Mouse (Mus musculus) heart, postnatal 0 days (tissue): ENCODE measurements at regions not wholly inside any gene's neighbourhood (a gene's known extent, or its start where the extent isn't known, plus 50 kb on each side); places are given as distances from the start of the nearest gene placed in this dataset.

Experiments used
- ATAC-seq: fragments of 200-750 bp; cut with Nextera tagmentation; 2 replicates; pipeline ENCODE4 v1.8.0; 2017; ENCODE audit warnings: low read depth, moderate number of reproducible peaks, moderate library complexity; ENCODE audit not compliant: insufficient read depth
- DNase-seq: peaks from one replicate; pipeline ENCODE4 v3.0.0-alpha.2; 2016; ENCODE audit warnings: low spot score
- H3K27ac ChIP-seq: fragments of 300-500 bp; sonication (generic); 2 replicates; pipeline ENCODE4 v1.5.1; 2014; ENCODE audit warnings: low read depth, mild to moderate bottlenecking
- H3K27me3 ChIP-seq: fragments of 300-500 bp; sonication (generic); 2 replicates; pipeline ENCODE4 v1.6.1; 2014; ENCODE audit warnings: low read length, mixed read lengths; ENCODE audit not compliant: control insufficient read depth, insufficient read depth
- H3K36me3 ChIP-seq: fragments of 300-500 bp; sonication (generic); replicated peaks from 2 replicates; pipeline ENCODE4 v1.6.1; 2014; ENCODE audit warnings: low read length, mixed read lengths; ENCODE audit not compliant: control insufficient read depth, insufficient read depth
- H3K4me1 ChIP-seq: fragments of 300-500 bp; sonication (generic); 2 replicates; pipeline ENCODE4 v1.6.1; 2014; ENCODE audit warnings: antibody characterized with exemption; ENCODE audit not compliant: control insufficient read depth, insufficient read depth
- H3K4me2 ChIP-seq: fragments of 300-500 bp; sonication (generic); 2 replicates; pipeline ENCODE4 v1.6.1; 2014; ENCODE audit warnings: low read depth, mild to moderate bottlenecking, low read length, moderate library complexity
- H3K4me3 ChIP-seq: fragments of 300-500 bp; sonication (generic); 2 replicates; pipeline ENCODE4 v1.5.1; 2014; ENCODE audit warnings: low read depth, low read length
- H3K9ac ChIP-seq: fragments of 300-500 bp; sonication (generic); replicated peaks from 2 replicates; pipeline ENCODE4 v1.6.1; 2014; ENCODE audit warnings: low read depth, low read length, mixed read lengths
- H3K9me3 ChIP-seq: fragments of 300-500 bp; sonication (generic); replicated peaks from 2 replicates; pipeline ENCODE4 v1.6.1; 2016; ENCODE audit warnings: low read length; ENCODE audit not compliant: control insufficient read depth
- CTCF ChIP-seq: IDR thresholded peaks from 2 replicates; pipeline ENCODE4 v1.5.1; 2016; ENCODE audit warnings: antibody characterized with exemption, control low read depth, low read depth
- EP300 ChIP-seq: IDR thresholded peaks from 2 replicates; pipeline ENCODE4 v1.6.1; 2016; ENCODE audit warnings: antibody characterized with exemption, low read depth
- WGBS: fragments of 180-500 bp; shearing (Covaris S2); extraction: QIAGEN DNeasy Blood & Tissue Kit; methylation state at CpG from one replicate; pipeline ENCODE4 v1.1.7; 2014; 5-methylcytosine and 5-hydroxymethylcytosine counted together

DNA sequence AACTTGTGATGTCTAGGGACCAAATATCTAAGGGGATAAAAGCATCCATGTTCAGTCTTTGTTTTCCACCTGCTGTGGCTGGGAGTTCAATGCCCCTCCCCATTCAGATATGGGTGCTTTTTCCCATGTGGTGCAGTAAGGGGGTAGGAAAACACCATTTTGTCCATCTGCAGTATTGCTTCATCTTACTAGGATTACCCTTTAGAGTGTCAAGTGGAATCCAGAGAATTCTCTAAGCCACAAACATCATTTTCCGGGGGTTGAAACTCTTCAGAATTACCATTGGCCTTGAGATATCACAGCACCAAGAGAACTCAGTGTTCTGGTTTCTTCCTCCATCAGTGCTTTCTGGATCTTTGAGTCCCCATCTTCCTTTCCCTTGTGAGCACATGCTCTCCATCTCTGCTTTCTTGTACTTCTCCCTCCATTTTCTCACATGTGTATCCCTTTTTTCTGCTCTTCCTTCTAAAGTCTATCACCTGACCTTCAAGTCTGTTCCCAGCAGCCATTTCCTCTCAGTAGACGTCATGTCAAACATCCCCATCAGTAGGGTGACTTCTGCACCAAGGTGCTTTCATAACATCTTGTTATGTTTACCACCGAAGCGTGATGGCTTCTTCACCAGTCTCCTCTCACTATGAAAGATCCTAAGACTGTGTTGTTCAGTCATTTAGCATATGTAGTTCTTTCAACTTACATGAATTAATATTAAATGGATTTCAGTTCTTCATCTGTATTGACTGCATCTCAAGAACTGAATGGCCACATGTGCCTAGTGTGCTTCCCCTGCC, 431.6 kb upstream of the Ubash3b start:
- Histone ChIP-seq H3K4me2 (no peak overlapping the region), H3K27ac (no peak overlapping the region), H3K9ac (no peak overlapping the region), H3K36me3 (peaks cover 18% of the 10 kb centered on the region; the same call in 1 of the 2 replicates), H3K4me3 (no peak overlapping the region), H3K4me1 (peaks cover 40% of the 10 kb centered on the region), H3K9me3 (no peaks in the 10 kb centered on the region), H3K27me3 (no peaks in the 10 kb centered on the region)
- WGBS = 89% methylated on average over 4 of the region's 4 CpGs
- no peak for DNase-seq
- TF ChIP-seq CTCF (no peak), EP300 (no peak)
- ATAC-seq = no peak

DNA sequence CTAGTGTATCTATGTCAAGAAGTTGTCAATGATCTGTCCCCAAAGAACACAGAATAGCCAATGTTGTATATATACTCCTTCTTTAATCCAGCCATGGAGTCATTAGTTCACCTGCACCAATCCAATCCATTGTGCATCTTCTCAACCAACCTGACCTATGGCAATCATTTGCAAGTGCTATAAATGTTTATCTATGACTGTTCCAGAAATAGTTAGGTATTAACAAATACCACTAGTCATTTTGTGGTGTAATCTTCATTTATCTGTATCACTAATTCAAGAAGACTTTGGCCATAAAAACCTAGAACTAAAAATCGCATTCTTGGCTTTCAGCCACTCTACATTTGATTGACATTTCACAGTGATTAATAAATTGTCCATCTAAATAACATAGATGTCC, 430.6 kb upstream of the Ubash3b start:
- no peak overlapping the region for H3K9ac ChIP-seq

DNA sequence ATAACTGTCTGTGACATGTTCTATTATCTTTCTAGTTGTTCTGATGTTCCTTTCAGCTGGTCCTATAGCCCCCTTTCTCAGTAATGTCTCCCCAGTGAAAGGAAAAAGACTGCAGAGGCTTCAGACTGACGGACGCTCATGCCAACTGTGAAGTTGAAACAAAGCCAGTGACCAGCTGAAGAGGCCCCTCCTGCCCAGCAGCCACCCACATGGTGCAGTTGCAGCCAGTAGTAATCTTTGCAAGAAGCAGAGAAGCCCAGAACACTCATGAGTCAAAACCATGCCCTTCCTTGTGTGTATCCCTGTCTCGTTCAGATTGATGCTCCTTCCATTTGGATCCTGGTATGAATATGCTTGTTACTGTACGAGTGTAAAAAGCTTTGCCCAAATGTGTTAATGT, 428.7 kb upstream of the Ubash3b start:
- H3K27me3 ChIP-seq = no peaks in the 10 kb centered on the region
- ATAC-seq (peak; percentile 64; the same call in 1 of the 2 replicates), DNase-seq (peak; percentile 40)
- no peaks in the 10 kb centered on the region for H3K9me3 ChIP-seq
- peaks cover 28% of the 10 kb centered on the region for H3K4me1 ChIP-seq
- H3K4me3 ChIP-seq = no peak overlapping the region
- 49% methylated on average over 4 of the region's 4 CpGs for WGBS
- peaks cover 18% of the 10 kb centered on the region; the same call in 1 of the 2 replicates for H3K36me3 ChIP-seq
- H3K9ac ChIP-seq = no peak overlapping the region
- TF ChIP-seq CTCF = no peak
- no peak for TF ChIP-seq EP300
- no peak overlapping the region for H3K27ac ChIP-seq
- no peak overlapping the region for H3K4me2 ChIP-seq

More for the DNA sequence above, 430.6 kb upstream of the Ubash3b start:
- no peak overlapping the region for H3K4me3 ChIP-seq
- H3K36me3 ChIP-seq = peaks cover 18% of the 10 kb centered on the region; the same call in 1 of the 2 replicates
- no peaks in the 10 kb centered on the region for H3K27me3 ChIP-seq
- WGBS = 91% methylated on average over 1 of the region's 1 CpGs
- H3K9me3 ChIP-seq = no peaks in the 10 kb centered on the region
- TF ChIP-seq CTCF (no peak), EP300 (no peak)
- no peak overlapping the region for H3K27ac ChIP-seq
- no peak for DNase-seq
- H3K4me2 ChIP-seq = no peak overlapping the region
- no peak for ATAC-seq
- peaks cover 37% of the 10 kb centered on the region for H3K4me1 ChIP-seq

DNA sequence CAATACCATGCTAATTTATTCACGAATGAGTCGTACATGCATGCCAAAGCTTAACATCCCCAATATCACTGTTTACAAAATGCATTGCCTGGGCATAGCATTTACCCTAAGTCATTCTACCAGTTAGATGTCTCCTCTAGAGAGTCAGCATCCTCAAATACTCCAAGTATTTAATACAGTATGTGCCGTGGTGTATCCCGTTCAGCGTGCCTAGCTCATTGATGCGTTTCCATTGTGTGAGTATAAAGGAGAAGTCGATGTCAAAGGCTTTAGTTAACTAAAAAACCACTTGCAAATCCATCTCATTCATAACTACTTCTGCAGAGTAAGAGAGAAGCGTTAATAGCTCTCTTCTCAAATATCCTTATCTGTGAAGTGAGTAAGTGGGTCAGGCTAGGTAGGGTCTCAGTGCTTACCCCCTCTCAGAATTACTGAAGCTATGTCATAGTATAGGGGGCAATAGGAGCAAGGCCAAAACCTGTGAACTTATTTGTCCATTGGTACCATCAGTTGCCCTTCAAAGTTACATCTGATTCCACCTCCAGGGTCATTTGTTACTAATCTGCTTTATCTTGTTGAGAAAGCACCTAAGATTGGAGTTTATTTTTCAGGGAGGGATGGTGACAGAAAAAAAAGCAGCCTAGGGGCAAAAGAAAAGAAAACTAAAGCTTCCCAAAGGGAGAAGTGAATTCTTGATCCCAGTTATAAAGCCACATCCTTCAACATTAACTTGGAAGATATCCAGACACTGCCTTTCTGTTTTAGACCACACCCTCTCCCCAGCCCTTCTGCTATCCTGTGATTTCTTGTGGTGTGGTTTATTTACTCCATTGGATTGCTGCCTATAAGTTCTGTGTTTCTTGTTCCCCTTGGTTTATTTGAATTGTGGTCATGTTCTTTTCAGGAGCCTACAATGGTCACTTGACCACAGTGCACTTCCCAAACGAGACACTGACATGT, 427.2 kb upstream of the Ubash3b start:
- H3K9me3 ChIP-seq = no peaks in the 10 kb centered on the region
- H3K9ac ChIP-seq = no peak overlapping the region
- H3K4me1 ChIP-seq = peaks cover 24% of the 10 kb centered on the region
- H3K4me3 ChIP-seq = no peak overlapping the region
- no peak for TF ChIP-seq CTCF
- TF ChIP-seq EP300 = no peak
- 83% methylated on average over 9 of the region's 9 CpGs for WGBS
- H3K4me2 ChIP-seq = no peak overlapping the region
- peaks cover 18% of the 10 kb centered on the region; the same call in 1 of the 2 replicates for H3K36me3 ChIP-seq
- no peaks in the 10 kb centered on the region for H3K27me3 ChIP-seq
- H3K27ac ChIP-seq = 0 out of 2 replicates have a peak overlapping the region, but pooled peaks have one; percentile 25
- ATAC-seq = no peak
- no peak for DNase-seq

DNA sequence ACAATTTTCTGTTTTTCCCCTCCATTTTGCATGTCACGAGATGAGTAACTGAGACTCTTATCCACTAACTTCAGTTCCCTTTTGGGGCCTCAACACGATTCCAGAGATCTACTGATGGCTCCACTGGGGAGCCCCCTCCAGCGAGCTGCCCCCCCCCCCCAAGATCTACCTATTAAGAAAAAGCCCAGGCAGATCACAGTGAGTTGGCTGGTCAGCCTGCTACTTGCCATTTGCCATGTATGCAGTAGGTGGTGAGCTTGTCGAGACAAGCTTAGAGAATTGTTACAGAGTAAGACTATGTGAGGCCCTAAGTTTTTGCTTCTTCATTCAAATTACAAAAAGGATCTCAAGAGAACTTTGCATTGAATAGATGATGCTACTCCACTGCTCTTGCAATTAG, 426.3 kb upstream of the Ubash3b start:
- H3K9me3 ChIP-seq = no peaks in the 10 kb centered on the region
- no peak overlapping the region for H3K9ac ChIP-seq
- peaks cover 18% of the 10 kb centered on the region; the same call in 1 of the 2 replicates for H3K36me3 ChIP-seq
- H3K4me2 ChIP-seq = no peak overlapping the region
- H3K4me3 ChIP-seq = no peak overlapping the region
- 0 out of 2 replicates have a peak, but pooled peaks have one; percentile 6 for TF ChIP-seq CTCF
- no peak for TF ChIP-seq EP300
- H3K27me3 ChIP-seq = no peaks in the 10 kb centered on the region
- H3K4me1 ChIP-seq = peaks cover 24% of the 10 kb centered on the region
- DNase-seq = no peak
- ATAC-seq = no peak
- WGBS = 57% methylated on average over 4 of the region's 4 CpGs
- H3K27ac ChIP-seq = no peak overlapping the region
